Mouse (Mus musculus) midbrain, postnatal 0 days (tissue): ENCODE data around the gene Nupr1l. TPM values are rescaled to one million over a fixed set of nuclear protein-coding genes. Genes with fewer than 3 reads are reported as not detected.
"Not testable (repeated sequence)": the region's sequence is repeated elsewhere in the genome, so short reads cannot be mapped to it uniquely, and the experiment has no call there.

Source experiments
- ATAC-seq: fragments of 200-750 bp; cut with Nextera tagmentation; 2 replicates; pipeline ENCODE4 v1.8.0; 2017; ENCODE audit warnings: moderate number of reproducible peaks, mild to moderate bottlenecking, moderate TSS enrichment, moderate library complexity; ENCODE audit not compliant: low FRiP score
- DNase-seq: peaks from one replicate; pipeline ENCODE4 v3.0.0-alpha.2; 2015; ENCODE audit warnings: low spot score
- H3K27ac ChIP-seq: fragments of 300-500 bp; sonication (generic); 2 replicates; pipeline ENCODE4 v1.5.1; 2014; ENCODE audit warnings: low read depth, mild to moderate bottlenecking, low read length, mixed read lengths
- H3K27me3 ChIP-seq: fragments of 300-500 bp; sonication (generic); 2 replicates; pipeline ENCODE4 v1.6.1; 2014; ENCODE audit warnings: low read length, control low read depth, mixed read lengths; ENCODE audit not compliant: insufficient read depth
- H3K36me3 ChIP-seq: fragments of 300-500 bp; sonication (generic); 2 replicates; pipeline ENCODE4 v1.6.1; 2014; ENCODE audit warnings: low read length, control low read depth, mixed read lengths; ENCODE audit not compliant: insufficient read depth
- H3K4me1 ChIP-seq: fragments of 300-500 bp; sonication (generic); 2 replicates; pipeline ENCODE4 v1.6.1; 2014; ENCODE audit warnings: mild to moderate bottlenecking, control low read depth, antibody characterized with exemption, low read length, mixed read lengths; ENCODE audit not compliant: insufficient read depth
- H3K4me2 ChIP-seq: fragments of 300-500 bp; sonication (generic); 2 replicates; pipeline ENCODE4 v1.6.1; 2014; ENCODE audit warnings: low read depth, mild to moderate bottlenecking, low read length, mixed read lengths; ENCODE audit not compliant: poor library complexity, severe bottlenecking
- H3K4me3 ChIP-seq: fragments of 300-500 bp; sonication (generic); 2 replicates; pipeline ENCODE4 v1.5.1; 2014; ENCODE audit warnings: low read depth, mild to moderate bottlenecking, low read length, moderate library complexity
- H3K9ac ChIP-seq: fragments of 300-500 bp; sonication (generic); replicated peaks from 2 replicates; pipeline ENCODE4 v1.6.1; 2014; ENCODE audit warnings: mild to moderate bottlenecking, low read length, moderate library complexity, mixed read lengths; ENCODE audit not compliant: poor library complexity, severe bottlenecking
- H3K9me3 ChIP-seq: fragments of 300-500 bp; sonication (generic); 2 replicates; pipeline ENCODE4 v1.6.1; 2016; ENCODE audit warnings: low read length, control low read depth
- CTCF ChIP-seq: IDR thresholded peaks from 2 replicates; pipeline ENCODE4 v1.5.1; 2016; ENCODE audit warnings: antibody characterized with exemption, mild to moderate bottlenecking
- WGBS: fragments of 180-500 bp; shearing (Covaris S2); extraction: QIAGEN DNeasy Blood & Tissue Kit; methylation state at CpG from one replicate; pipeline ENCODE4 v1.1.7; 2014; 5-methylcytosine and 5-hydroxymethylcytosine counted together
- polyA plus RNA-seq: library from polyadenylated mRNA; unstranded; fragments of >200 nt; fragmentation: Nextera tagmentation; extraction: Ambion mirVana; gene quantifications from 2 replicates; pipeline ENCODE4 v1.2.1, GENCODE M21; 2015
- total RNA-seq: library from RNA; depleted of rRNA; stranded (reverse); fragments of >200 nt; gene quantifications from 2 replicates; pipeline ENCODE4 v1.2.3, GENCODE M21; 2014

Nupr1l gene
- total and polyA plus RNA-seq, 2 experiments from 2014 or later: 1.9 to 5.2 TPM

GRCm38 (mm10) chr5:129886911-129887636 is 21.3 kb upstream of the Nupr1l start, which contains the start of gene Chchd2:
Gene Chchd2, minus strand, starts transcription at chr5:129887470.
- TF ChIP-seq CTCF: no peak
- H3K4me3 ChIP-seq: peak within 1 kb of the TSS; percentile 76
- ATAC-seq: peak; percentile 98
- under 1% methylated on average over 46 of the region's 46 CpGs for WGBS
- H3K9me3 ChIP-seq: no peaks in the 10 kb centered on the region
- H3K9ac ChIP-seq: peak within 1 kb of the TSS; percentile 83
- peaks cover 7% of the 10 kb centered on the region; the same call in 1 of the 2 replicates for H3K4me1 ChIP-seq
- peak; percentile 99 for DNase-seq
- H3K27me3 ChIP-seq: no peaks in the 10 kb centered on the region
- H3K36me3 ChIP-seq: peaks cover 6% of the 10 kb centered on the region; the same call in 1 of the 2 replicates
- peak within 1 kb of the TSS; percentile 70 for H3K4me2 ChIP-seq
- peak within 1 kb of the TSS; percentile 90 for H3K27ac ChIP-seq

- H3K9ac ChIP-seq, H3K27ac ChIP-seq, DNase-seq, H3K4me1 ChIP-seq, H3K36me3 ChIP-seq, H3K4me3 ChIP-seq, H3K27me3 ChIP-seq, ATAC-seq, H3K9me3 ChIP-seq, H3K4me2 ChIP-seq: not testable (repeated sequence)
- WGBS: 88% methylated on average over 3 of the region's 7 CpGs
Measured at GRCm38 (mm10) chr5:129890390-129890789, 17.9 kb upstream of the Nupr1l start.

GRCm38 (mm10) chr5:129895198-129896088 is 12.9 kb upstream of the Nupr1l start, which contains the start of gene Zbed5:
Gene Zbed5, plus strand, starts transcription at chr5:129895723.
- Histone ChIP-seq H3K36me3 (peaks cover under 1% of the 10 kb centered on the region; the same call in 1 of the 2 replicates), H3K27ac (no peak within 1 kb of the TSS), H3K4me2 (peak within 1 kb of the TSS; percentile 69), H3K4me1 (peaks cover 7% of the 10 kb centered on the region; the same call in 1 of the 2 replicates), H3K4me3 (peak within 1 kb of the TSS; percentile 61), H3K9ac (peak within 1 kb of the TSS; percentile 61), H3K9me3 (no peaks in the 10 kb centered on the region), H3K27me3 (no peaks in the 10 kb centered on the region)
- TF ChIP-seq CTCF: no peak
- 2% methylated on average over 44 of the region's 44 CpGs for WGBS
- ATAC-seq: peak; percentile 99
- DNase-seq: peak; percentile 97

- Histone ChIP-seq H3K4me2 (no peak within 1 kb of the TSS), H3K4me3 (no peak within 1 kb of the TSS), H3K9ac (no peak within 1 kb of the TSS), H3K9me3 (no peaks in the 10 kb centered on the region), H3K27me3 (no peaks in the 10 kb centered on the region), H3K36me3 (peaks cover 19% of the 10 kb centered on the region; the same call in 1 of the 2 replicates), H3K4me1 (peaks cover 7% of the 10 kb centered on the region; the same call in 1 of the 2 replicates), H3K27ac (no peak within 1 kb of the TSS)
- TF ChIP-seq CTCF: no peak
- DNase-seq: no peak
- ATAC-seq: no peak
- 98% methylated on average over 1 of the region's 1 CpGs for WGBS
Measured at GRCm38 (mm10) chr5:129898449-129898848, 9.9 kb upstream of the Nupr1l start, which contains the start of gene Phkg1. Gene Phkg1, minus strand, starts transcription at chr5:129898549.

GRCm38 (mm10) chr5:129907775-129908174 is 565 bp upstream of the Nupr1l start:
- Histone ChIP-seq H3K4me1 (peaks cover 3% of the 10 kb centered on the region; the same call in 1 of the 2 replicates), H3K9me3 (no peaks in the 10 kb centered on the region), H3K4me3 (peak overlapping the region; percentile 62), H3K4me2 (peak overlapping the region; percentile 82), H3K36me3 (0 out of 2 replicates have a peak, but pooled peaks cover 3% of the 10 kb centered on the region), H3K27me3 (no peaks in the 10 kb centered on the region), H3K9ac (peak overlapping the region; percentile 91), H3K27ac (peak overlapping the region; percentile 91)
- ATAC-seq: no peak
- no peak for TF ChIP-seq CTCF
- 14% methylated on average over 4 of the region's 4 CpGs for WGBS
- DNase-seq: no peak
